Mouse (Mus musculus) frontal cortex, postnatal 25 days (tissue): ENCODE measurements around the gene Cgnl1.
"Not testable (repeated sequence)": the region's sequence is repeated elsewhere in the genome, so short reads cannot be mapped to it uniquely, and the experiment has no call there.

Source experiments
- DNase-seq, 2 experiments: peaks; one replicate each; pipeline ENCODE4 v3.0.0; 2022; ENCODE audit warnings: low spot score in 2 of 2

The Cgnl1 gene

GRCm38 (mm10) chr9:71623871-71624569 lies 147.4 kb downstream of the Cgnl1 start:
- no peak for DNase-seq

DNA sequence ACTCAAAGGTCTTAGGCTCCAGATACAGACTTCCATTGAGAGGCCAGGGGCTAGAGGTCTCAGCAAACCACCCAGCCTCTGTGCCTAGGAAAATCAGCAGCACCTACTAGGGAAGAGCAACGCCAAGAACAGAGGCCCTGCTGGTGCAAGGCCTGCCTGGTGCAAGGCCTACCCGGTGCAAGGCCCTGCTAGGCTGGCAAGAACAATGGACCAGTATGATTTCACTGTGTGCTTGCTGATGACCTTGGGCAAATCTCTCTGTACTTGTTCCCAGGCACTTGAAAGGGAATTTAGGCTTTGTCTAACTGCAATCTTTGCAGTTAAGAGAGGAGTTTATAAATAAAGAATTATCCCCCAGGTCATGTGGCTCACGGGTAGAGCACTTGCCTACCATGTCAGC lies 148.8 kb downstream of the Cgnl1 start:
- no peak for DNase-seq

DNA sequence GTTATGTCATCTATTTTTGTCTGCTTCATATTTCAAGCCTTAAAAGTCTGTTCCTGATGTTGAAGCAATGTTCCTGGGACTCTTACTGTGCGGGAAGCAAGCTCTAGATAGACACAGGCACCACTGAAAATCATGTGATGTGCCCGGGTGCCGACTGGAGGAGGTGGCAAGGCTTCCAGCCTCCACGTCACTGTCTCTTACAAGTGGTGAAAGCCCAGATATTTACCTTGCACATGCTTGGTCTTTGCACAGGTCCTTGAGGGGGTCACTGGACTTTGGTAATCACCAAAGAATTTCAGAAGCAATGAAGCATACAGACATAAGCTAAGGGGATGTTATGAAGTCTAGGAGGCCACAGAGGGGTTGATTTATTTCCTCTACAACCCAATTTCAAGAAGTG lies 149.4 kb downstream of the Cgnl1 start:
- no peak for DNase-seq

DNA sequence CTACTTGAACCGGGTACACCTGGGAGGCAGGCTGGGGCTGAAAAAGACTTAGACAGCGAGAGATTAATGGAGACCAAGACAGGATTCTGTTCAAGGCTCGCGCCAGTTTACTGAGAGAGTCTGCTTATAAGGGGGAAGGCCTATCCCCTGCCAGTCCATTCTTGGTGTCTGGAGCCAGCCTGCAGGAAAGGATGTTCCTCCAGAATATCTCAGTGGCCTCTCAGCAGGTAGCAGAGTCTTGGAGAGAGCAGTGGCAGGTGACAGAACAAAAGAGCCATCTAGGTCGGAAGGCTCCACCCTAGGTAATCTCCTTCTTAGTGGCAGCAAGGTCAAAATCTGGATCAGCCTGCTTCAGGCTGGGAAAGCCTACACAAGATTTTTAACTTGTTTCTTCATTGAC lies 151.3 kb downstream of the Cgnl1 start:
- not testable (repeated sequence) for DNase-seq

GRCm38 (mm10) chr9:71617363-71617762 lies 154.0 kb downstream of the Cgnl1 start:
- DNase-seq, result peak in 1 of 2 experiments; percentile 14

DNA sequence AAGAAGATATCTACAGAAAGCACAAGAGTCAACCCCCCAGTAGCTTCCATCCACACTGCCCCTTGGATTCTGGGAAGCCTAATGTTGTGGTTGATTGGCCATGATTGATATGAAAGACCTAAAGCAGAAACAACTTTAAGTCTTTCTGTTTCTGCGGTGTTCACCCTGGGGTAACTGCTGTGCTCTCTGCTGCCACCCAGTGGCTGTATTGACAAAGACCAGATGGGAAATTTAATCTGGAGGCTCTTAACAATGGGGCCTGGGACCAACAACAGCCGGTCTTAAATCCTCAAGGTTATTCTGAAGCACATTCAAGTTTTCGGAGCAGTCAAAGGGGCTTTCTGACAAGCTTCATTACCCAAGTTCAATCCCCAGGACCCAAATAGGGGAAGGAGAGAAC lies 155.2 kb downstream of the Cgnl1 start:
- DNase-seq, result peak; percentile 62 to 75

DNA sequence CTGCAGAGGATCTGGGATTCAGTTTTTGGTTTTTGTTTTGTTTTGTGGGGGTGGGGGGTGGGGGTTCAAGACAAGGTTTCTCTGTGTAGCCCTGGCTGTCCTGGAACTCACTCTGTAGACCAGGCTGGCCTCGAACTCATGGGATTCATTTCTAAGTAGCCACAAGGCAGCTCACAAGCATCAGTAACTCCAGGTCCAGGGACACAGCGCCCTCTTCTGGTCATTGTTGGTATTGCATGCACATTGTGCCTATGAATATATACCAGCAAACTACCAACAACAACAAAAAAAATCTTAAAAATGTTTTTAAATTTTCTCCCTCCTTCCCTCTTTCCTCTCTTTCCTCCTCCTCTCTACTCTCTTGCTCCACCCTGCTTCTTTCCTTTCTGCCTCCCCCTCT lies 156.8 kb downstream of the Cgnl1 start:
- no peak for DNase-seq

- DNase-seq, result no peak
Measured at GRCm38 (mm10) chr9:71612981-71613380, 158.4 kb downstream of the Cgnl1 start.

DNA sequence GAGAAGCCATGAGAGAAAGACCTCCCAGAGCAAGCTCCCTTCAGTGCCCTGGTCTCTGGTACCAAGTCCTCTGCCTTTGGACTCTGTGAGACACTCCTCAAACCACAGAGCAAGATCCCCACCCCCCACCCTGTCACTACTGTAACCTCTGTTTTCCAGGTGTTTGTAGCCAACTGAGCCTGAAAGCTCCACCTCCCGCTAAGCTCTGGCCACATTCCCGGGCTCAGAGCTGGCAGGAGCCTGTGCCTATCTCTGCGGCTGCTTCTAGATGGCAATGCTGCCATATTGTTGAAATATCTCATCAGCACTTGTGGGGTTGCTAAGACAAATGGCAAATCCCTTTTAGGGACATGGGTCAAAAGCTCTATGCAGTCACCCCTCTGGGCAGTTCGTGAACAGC lies 159.5 kb downstream of the Cgnl1 start:
- no peak for DNase-seq

GRCm38 (mm10) chr9:71609010-71609409 lies 162.4 kb downstream of the Cgnl1 start:
- DNase-seq, result no peak

DNA sequence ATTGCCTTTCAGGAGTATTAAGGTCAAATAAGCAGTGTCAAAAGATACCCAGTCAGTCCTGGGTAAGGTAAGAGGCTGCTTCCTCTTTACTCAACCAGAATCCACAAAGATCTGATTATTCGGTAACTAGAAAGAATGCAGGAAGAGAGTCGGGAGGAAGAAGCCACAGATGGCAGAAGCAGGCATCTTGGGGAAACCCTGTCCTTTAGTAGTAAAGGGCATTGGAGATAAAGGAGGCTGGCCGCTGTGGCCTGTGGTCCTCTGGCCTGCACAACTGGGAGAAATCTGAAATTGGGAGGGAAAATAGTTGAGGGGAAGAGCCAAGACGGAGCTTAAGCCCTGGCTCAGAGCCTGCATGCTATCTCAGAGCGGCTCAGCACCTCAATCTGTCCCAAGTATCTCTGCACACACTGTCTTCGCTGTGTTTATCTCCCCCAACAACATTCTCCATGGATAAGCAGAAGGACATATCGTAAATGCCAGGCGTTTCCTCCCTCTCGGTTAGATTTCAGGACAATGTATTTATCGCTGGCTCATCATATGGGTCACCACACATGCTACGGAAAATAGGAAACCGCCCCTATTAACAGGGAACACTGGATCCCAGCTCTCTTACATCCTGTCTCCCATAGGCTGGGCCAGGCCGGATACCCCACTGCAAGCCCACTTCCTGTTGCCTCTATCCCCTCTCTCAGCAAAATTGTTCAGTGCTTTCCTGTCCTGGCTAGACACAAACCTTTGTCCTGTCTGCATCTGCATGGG lies 164.9 kb downstream of the Cgnl1 start:
- DNase-seq, result no peak

GRCm38 (mm10) chr9:71604914-71605635 lies 166.3 kb downstream of the Cgnl1 start:
- DNase-seq, result no peak

DNA sequence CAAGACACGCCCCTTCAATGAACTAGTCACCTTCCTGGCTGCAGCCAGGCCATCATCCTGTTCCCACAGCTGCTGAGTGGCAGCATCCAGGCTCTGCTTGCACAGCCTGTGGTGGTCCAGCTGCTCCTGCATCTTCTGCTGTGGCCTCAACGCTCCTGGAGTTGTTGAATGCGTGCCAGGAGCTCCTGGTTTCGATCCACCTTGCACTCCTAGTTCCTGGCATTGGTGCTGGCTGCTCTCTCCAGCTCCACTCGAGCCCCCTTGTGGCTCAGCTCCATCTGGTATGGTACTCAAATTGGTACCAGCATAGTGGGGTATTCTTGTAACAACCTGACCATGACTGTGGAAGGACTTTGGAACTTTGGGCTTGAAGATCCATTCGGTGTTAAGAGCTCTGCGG lies 171.5 kb downstream of the Cgnl1 start:
- DNase-seq, result no peak

- DNase-seq, result no peak
Measured at GRCm38 (mm10) chr9:71596888-71597287, 174.5 kb downstream of the Cgnl1 start.

GRCm38 (mm10) chr9:71592577-71593285 lies 178.7 kb downstream of the Cgnl1 start:
- DNase-seq, result no peak

- peak; percentile 17 to 30 for DNase-seq
Measured at GRCm38 (mm10) chr9:71591938-71592548, 179.4 kb downstream of the Cgnl1 start, which contains the start of gene Myzap. TSS of gene Myzap (minus strand) at chr9:71592360.

- no peak for DNase-seq
Measured at GRCm38 (mm10) chr9:71591106-71591505, 180.3 kb downstream of the Cgnl1 start.

- DNase-seq, result no peak
Measured at GRCm38 (mm10) chr9:71589771-71590170, 181.6 kb downstream of the Cgnl1 start.

DNA sequence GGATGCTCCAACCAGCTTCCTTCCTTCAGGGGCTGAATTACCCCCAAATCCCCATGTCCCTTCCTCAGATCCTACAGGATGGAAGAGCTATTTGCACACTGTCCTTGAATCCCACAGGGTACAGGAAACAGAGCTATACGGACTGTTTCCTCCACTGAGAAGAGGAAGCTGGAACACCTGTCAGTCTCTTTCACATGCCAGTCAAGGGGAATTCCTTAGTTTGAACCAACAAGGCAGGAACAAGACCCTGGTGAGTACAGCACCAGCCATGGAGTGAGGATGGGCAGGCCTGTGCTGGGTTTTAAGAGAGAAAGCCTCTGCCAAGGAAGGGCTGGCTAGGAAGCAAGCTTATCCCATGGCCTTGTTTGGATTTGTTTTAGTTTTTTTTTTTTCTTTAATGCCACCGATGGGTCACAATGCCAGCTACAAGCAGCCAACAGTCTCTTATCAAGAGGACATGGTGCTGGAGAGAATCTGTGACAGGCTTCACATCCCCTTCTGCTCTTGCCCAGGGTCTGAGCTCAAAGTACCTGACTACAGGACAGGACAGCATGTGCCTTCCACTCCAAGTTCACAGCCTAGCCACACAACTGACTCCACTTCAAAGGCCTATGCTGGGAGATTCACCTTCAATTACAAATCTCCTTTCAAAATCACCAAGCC lies 182.3 kb downstream of the Cgnl1 start:
- no peak for DNase-seq

DNA sequence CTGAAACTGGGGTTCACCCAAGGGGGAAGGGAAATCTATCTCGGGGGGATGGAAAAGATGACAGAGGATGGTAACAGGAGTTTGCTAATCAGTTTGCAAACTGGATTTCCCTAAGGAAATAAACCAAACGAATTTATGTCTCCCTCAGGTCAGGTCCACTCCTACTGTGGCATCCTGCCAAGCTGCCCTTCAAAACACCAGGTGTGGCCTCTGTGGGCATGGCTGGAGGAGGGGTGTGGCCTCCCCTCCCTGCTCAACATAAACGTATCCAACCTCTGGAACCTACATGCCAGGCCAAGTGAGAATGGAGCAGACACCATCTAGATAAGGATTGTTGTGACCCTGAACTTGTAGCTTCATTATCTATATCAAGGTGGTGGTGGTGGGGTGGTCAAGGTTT lies 185.0 kb downstream of the Cgnl1 start:
- DNase-seq, result no peak

GRCm38 (mm10) chr9:71582771-71583170 lies 188.6 kb downstream of the Cgnl1 start:
- DNase-seq, result no peak
